ENCODE assay signal across 23 mouse cellular contexts in the genomic region with DNA sequence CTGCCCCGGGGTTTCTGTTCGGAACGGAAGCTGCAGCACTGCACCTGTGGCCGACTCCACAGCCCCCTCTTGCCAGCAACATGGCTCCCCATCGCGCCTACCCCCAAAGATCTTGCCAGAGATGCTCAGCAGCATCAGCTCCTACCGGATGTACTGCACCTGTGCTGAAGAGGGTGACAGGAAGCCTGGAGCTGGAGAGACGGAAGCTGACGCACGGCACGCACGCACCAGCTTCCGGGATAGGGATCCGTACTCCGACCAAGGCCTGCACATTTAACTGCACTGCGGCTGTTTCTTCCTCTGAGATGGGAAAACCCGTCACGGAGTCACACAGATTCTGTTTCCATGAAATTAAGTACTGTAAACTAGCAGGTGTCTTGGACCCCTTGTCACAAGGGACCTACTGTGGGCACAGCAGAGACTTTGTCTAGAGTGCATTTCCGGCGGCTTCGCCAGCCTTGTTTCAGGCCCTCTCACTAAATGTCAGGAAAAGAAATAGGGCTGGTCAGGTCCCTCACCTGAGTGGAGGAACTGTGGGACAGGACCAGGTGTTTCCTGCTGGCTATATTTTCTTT. TPM values are rescaled to one million over a fixed set of nuclear protein-coding genes. Genes with fewer than 3 reads are reported as not detected.
A peak's percentile ranks its signal among the peaks of the same experiment; 100 is the strongest.
DNase-seq lines count a peak whose midpoint lies in the region; ATAC-seq and TF ChIP-seq lines count a peak whose summit lies in the region.
"Had no signal": no experiment of that assay in that cellular context is flagged by ENCODE, and none has a peak within 500 bp of the region (broad histone marks: within the 10 kb centered on the region; RNA-seq: fewer than 3 reads in every experiment).

No protein-coding gene starts in this region.

- no peaks in the 10 kb centered on the region for H3K27me3 ChIP-seq in liver, postnatal 0 days (ENCODE audit: insufficient read depth, low read length)
- H3K27me3 ChIP-seq in liver, embryonic 11.5 days (replicated peaks; ENCODE audit: control insufficient read depth, insufficient read depth, low read length) = no peaks in the 10 kb centered on the region
- no peaks in the 10 kb centered on the region for H3K27me3 ChIP-seq in testis, adult 2 months (ENCODE audit: control insufficient read depth, insufficient read depth, low read length)
- no peaks in the 10 kb centered on the region for H3K27me3 ChIP-seq in splenic B cell, adult 2 months (ENCODE audit: control insufficient read depth, insufficient read depth, low read length, poor library complexity, severe bottlenecking)
- H3K27me3 ChIP-seq: forebrain, embryonic 13.5 days; hindbrain, embryonic 12.5 days had no signal

- H3K9me3 ChIP-seq in liver, postnatal 0 days (ENCODE audit: low read length) = no peaks in the 10 kb centered on the region
- H3K9me3 ChIP-seq in liver, embryonic 11.5 days (ENCODE audit: control insufficient read depth, low read length) = no peaks in the 10 kb centered on the region
- H3K9me3 ChIP-seq: forebrain, embryonic 13.5 days; heart, embryonic 10.5 days; hindbrain, embryonic 12.5 days had no signal

- H3K4me2 ChIP-seq in liver, postnatal 0 days (ENCODE audit: low read depth, low read length) = no peak overlapping the region
- no peak overlapping the region for H3K4me2 ChIP-seq in liver, embryonic 11.5 days
- H3K4me2 ChIP-seq: forebrain, embryonic 13.5 days; hindbrain, embryonic 12.5 days had no signal

- peaks cover 14% of the 10 kb centered on the region for H3K4me1 ChIP-seq in liver, postnatal 0 days (ENCODE audit: insufficient read depth)
- H3K4me1 ChIP-seq in liver, embryonic 11.5 days (replicated peaks; ENCODE audit: control insufficient read depth, insufficient read depth, low read length) = no peaks in the 10 kb centered on the region
- H3K4me1 ChIP-seq in testis, adult 2 months (ENCODE audit: control insufficient read depth, insufficient read depth, low read length) = peaks cover 3% of the 10 kb centered on the region
- H3K4me1 ChIP-seq: forebrain, embryonic 13.5 days; heart, embryonic 10.5 days; hindbrain, embryonic 12.5 days had no signal

- DNase-seq in liver, postnatal 0 days = peak; percentile 37
- DNase-seq in liver, embryonic 11.5 days (ENCODE audit: low spot score) = no peak
- no peak for DNase-seq in testis, postnatal 10 days (ENCODE audit: low spot score)
- DNase-seq in R1 (ENCODE audit: low read depth, low spot score) = peak; percentile 15
- peak; percentile 78 for DNase-seq in splenic B cell, adult 2 months (ENCODE audit: low read depth, low spot score)
- DNase-seq in left cerebral cortex, postnatal 4 days = no peak
- DNase-seq in left cerebral cortex, adult 11 months (ENCODE audit: low spot score) = no peak
- DNase-seq: adrenal gland, adult 2 months; adrenal gland, postnatal 25 days; cerebellum, adult 2 months; cerebellum, postnatal 10 days; gastrocnemius, adult 2 months; gastrocnemius, postnatal 25 days; heart, postnatal 10 days; heart, postnatal 4 days had no signal

- intact Hi-C loops in left cerebral cortex, postnatal 4 days (cut with DNase I) = no loop called here

- TF ChIP-seq CTCF in liver, postnatal 0 days (IDR thresholded peaks at IDR 0.05; ENCODE audit: low read depth) = no peak
- TF ChIP-seq CTCF in testis, adult 2 months (IDR thresholded peaks at IDR 0.05; ENCODE audit: control insufficient read depth, insufficient read depth, insufficient replicate concordance, low read depth, low read length) = no peak

- no peak overlapping the region for H3K4me3 ChIP-seq in liver, postnatal 0 days (ENCODE audit: low read depth, low read length)
- no peak overlapping the region for H3K4me3 ChIP-seq in liver, embryonic 11.5 days (ENCODE audit: low read depth, low read length)
- H3K4me3 ChIP-seq in testis, adult 2 months (ENCODE audit: control insufficient read depth, low read depth, low read length) = peak overlapping the region; percentile 84
- H3K4me3 ChIP-seq: embryonic facial prominence, embryonic 10.5 days; forebrain, embryonic 13.5 days; gastrocnemius, adult 2 months; heart, embryonic 10.5 days; hindbrain, embryonic 12.5 days had no signal

- ATAC-seq in liver, postnatal 0 days = no peak
- ATAC-seq in liver, embryonic 11.5 days (replicated peaks; ENCODE audit: low FRiP score) = no peak
- ATAC-seq: forebrain, embryonic 13.5 days; hindbrain, embryonic 16.5 days had no signal

- TF ChIP-seq EP300 in liver, postnatal 0 days (IDR thresholded peaks at IDR 0.05; ENCODE audit: low read depth) = no peak

- WGBS in liver, postnatal 0 days (ENCODE audit: insufficient replicate concordance) = 77% methylated on average over 21 of the region's 21 CpGs
- 90% methylated on average over 21 of the region's 21 CpGs for WGBS in liver, embryonic 11.5 days

- no peak overlapping the region for H3K9ac ChIP-seq in liver, postnatal 0 days (replicated peaks)
- no peak overlapping the region for H3K9ac ChIP-seq in liver, embryonic 11.5 days (ENCODE audit: low read depth, low read length)
- H3K9ac ChIP-seq: forebrain, embryonic 13.5 days; hindbrain, embryonic 12.5 days had no signal

- peak; percentile 56; the same call in 1 of the 2 replicates for TF ChIP-seq POLR2A in testis, adult 2 months (IDR thresholded peaks at IDR 0.05; ENCODE audit: control insufficient read depth, low read depth, low read length)

- peak overlapping the region; percentile 71 for H3K27ac ChIP-seq in liver, postnatal 0 days (ENCODE audit: low read depth)
- no peak overlapping the region for H3K27ac ChIP-seq in liver, embryonic 11.5 days (ENCODE audit: low read depth, low read length)
- no peak overlapping the region for H3K27ac ChIP-seq in testis, adult 2 months (ENCODE audit: control insufficient read depth, insufficient read depth, low read depth, low read length)
- H3K27ac ChIP-seq: embryonic facial prominence, embryonic 10.5 days; forebrain, embryonic 13.5 days; gastrocnemius, adult 2 months; heart, embryonic 10.5 days; hindbrain, embryonic 12.5 days had no signal

- H3K36me3 ChIP-seq in liver, postnatal 0 days (replicated peaks; ENCODE audit: insufficient read depth, low read length) = no peaks in the 10 kb centered on the region
- H3K36me3 ChIP-seq in liver, embryonic 11.5 days (ENCODE audit: control insufficient read depth, insufficient read depth, low read length) = no peaks in the 10 kb centered on the region
- no peaks in the 10 kb centered on the region for H3K36me3 ChIP-seq in testis, adult 2 months (ENCODE audit: control insufficient read depth, insufficient read depth, low read length)
- no peaks in the 10 kb centered on the region for H3K36me3 ChIP-seq in splenic B cell, adult 2 months (ENCODE audit: control insufficient read depth, insufficient read depth, low read length, poor library complexity, severe bottlenecking)
- H3K36me3 ChIP-seq: embryonic facial prominence, embryonic 10.5 days; G1E; heart, embryonic 10.5 days; hindbrain, embryonic 12.5 days had no signal

RNA-seq across cellular contexts. Expression of gene Wdfy4, which starts 4.6 kb away (rescaled TPM):
- polyA plus RNA-seq in liver, postnatal 0 days (2015; fragmentation: Nextera tagmentation; extraction: Ambion mirVana) = 1.6 and 2.6 TPM in 2 replicates
- 1.6 and 1.9 TPM in 2 replicates for polyA plus RNA-seq in liver, embryonic 11.5 days (2014; fragmentation: Nextera tagmentation; extraction: Ambion mirVana)
- polyA plus RNA-seq in testis, adult 2 months (2012; rRNA removed) = 4.0 and 4.8 TPM in 2 replicates
- total RNA-seq in left cerebral cortex, postnatal 4 days (2021) = 1 to 10 TPM; 1.2 to 2.7 TPM
- total RNA-seq: G1E had no signal

RNA-seq across cellular contexts. Expression of gene Arhgap22, which starts 23.9 kb away (rescaled TPM):
- polyA plus RNA-seq in liver, postnatal 0 days (2015; fragmentation: Nextera tagmentation; extraction: Ambion mirVana) = 0.73 and 1.0 TPM in 2 replicates
- polyA plus RNA-seq in liver, embryonic 11.5 days (2014; fragmentation: Nextera tagmentation; extraction: Ambion mirVana) = 8.5 and 14.0 TPM in 2 replicates
- 1.6 and 2.0 TPM in 2 replicates for polyA plus RNA-seq in testis, adult 2 months (2012; rRNA removed)
- total RNA-seq in left cerebral cortex, postnatal 4 days (2021) = 1 to 10 TPM; 4.2 to 5.6 TPM
- total RNA-seq: granulocyte monocyte progenitor cell, adult 5-6 weeks had no signal
- polyA plus RNA-seq: G1E had no signal

Comparison
In these comparisons a context has a peak if more than half of its experiments do, and no peak if none do; other contexts are left out.
1. DNase-seq: peak in liver, postnatal 0 days (single experiment), R1 (single experiment) and splenic B cell, adult 2 months (single experiment); none in liver, embryonic 11.5 days (single experiment), testis, postnatal 10 days (single experiment), left cerebral cortex, postnatal 4 days (single experiment) and left cerebral cortex, adult 11 months (single experiment).